Mouse (Mus musculus): ENCODE data around the gene Olfr12. TPM values are rescaled to one million over a fixed set of nuclear protein-coding genes. Genes with fewer than 3 reads are reported as not detected.

The Olfr12 gene
- total RNA-seq, 2 experiments from 2014 or later = not detected

- no peak for DNase-seq (ENCODE audit: extremely low spot score in 1 of 2, low spot score in 2 of 2)
- TF ChIP-seq CTCF (IDR thresholded peaks at IDR 0.05) = no peak
- H3K4me3 ChIP-seq = no peak overlapping the region
- intact Hi-C loops (cut with DNase I) = no loop called here
- H3K27ac ChIP-seq = no peak overlapping the region
Observed at GRCm38 (mm10) chr1:92643691-92644090, 26.1 kb downstream of the Olfr12 start.

GRCm38 (mm10) chr1:92644916-92645315, 27.3 kb downstream of the Olfr12 start:
- intact Hi-C loops (cut with DNase I) = loop anchor here (5.0 kb wide), 1 partner anchor 252 kb away; no protein-coding TSS in a partner anchor
- Histone ChIP-seq H3K4me3 (no peak overlapping the region), H3K27ac (no peak overlapping the region)
- TF ChIP-seq CTCF (IDR thresholded peaks at IDR 0.05) = no peak
- no peak for DNase-seq (ENCODE audit: extremely low spot score in 1 of 2, low spot score in 2 of 2)

GRCm38 (mm10) chr1:92646111-92646510, 28.5 kb downstream of the Olfr12 start:
- H3K27ac ChIP-seq = no peak overlapping the region
- no peak overlapping the region for H3K4me3 ChIP-seq
- DNase-seq (ENCODE audit: extremely low spot score in 1 of 2, low spot score in 2 of 2) = no peak
- intact Hi-C loops (cut with DNase I) = loop anchor here (2.0 to 5.0 kb wide), 2 partner anchors 31 to 251 kb away; no protein-coding TSS in a partner anchor
- no peak for TF ChIP-seq CTCF (IDR thresholded peaks at IDR 0.05)

DNA sequence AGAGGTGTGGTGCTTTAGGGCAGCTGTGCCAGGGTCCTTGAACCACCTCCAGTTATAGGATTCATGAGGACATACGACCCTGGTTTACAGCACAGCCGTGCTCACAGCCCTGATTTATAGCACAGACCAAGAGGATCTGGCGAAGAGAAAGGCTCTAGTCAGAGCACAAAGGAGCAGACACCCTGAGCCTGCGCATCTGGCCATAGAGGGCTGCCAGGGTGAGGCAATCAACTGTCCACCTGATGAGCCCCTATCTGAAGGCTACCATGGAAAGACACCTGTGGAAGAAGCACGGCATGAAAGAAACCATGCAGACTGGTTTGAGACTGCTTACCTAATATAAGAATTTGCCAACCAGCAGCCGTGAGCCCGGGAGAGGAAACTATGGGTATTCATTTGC, 29.0 kb downstream of the Olfr12 start:
- no peak overlapping the region for H3K27ac ChIP-seq
- no peak overlapping the region for H3K4me3 ChIP-seq
- intact Hi-C loops (cut with DNase I) = loop anchor here (2.0 to 5.0 kb wide), 2 partner anchors 32 to 251 kb away; no protein-coding TSS in a partner anchor
- TF ChIP-seq CTCF (IDR thresholded peaks at IDR 0.05) = no peak
- peak in 1 of 2 experiments; percentile 5 for DNase-seq (ENCODE audit: extremely low spot score in 1 of 2, low spot score in 2 of 2)

DNA sequence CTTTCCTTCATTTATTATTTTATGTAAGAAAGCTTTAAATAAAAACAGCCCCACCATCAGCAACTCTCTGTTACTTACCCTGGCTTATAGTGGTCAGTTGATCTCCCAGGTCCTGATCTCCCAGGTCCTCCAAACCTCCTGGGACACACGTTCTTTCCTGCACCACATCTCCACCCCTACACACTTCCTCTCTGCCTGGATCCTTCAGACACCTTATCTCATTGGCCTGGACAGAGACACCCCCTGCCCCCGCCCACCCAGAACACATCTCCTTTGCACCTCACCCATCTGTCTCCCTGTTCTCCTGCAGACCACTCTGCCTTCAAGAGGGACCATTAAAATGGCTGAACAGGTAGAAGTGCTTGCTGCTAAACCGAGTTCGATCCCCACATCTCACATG, 29.4 kb downstream of the Olfr12 start:
- TF ChIP-seq CTCF (IDR thresholded peaks at IDR 0.05) = no peak
- no peak overlapping the region for H3K27ac ChIP-seq
- no peak for DNase-seq (ENCODE audit: extremely low spot score in 1 of 2, low spot score in 2 of 2)
- intact Hi-C loops (cut with DNase I) = loop anchor here (2.0 to 5.0 kb wide), 2 partner anchors 32 to 250 kb away; no protein-coding TSS in a partner anchor
- H3K4me3 ChIP-seq = no peak overlapping the region

DNA sequence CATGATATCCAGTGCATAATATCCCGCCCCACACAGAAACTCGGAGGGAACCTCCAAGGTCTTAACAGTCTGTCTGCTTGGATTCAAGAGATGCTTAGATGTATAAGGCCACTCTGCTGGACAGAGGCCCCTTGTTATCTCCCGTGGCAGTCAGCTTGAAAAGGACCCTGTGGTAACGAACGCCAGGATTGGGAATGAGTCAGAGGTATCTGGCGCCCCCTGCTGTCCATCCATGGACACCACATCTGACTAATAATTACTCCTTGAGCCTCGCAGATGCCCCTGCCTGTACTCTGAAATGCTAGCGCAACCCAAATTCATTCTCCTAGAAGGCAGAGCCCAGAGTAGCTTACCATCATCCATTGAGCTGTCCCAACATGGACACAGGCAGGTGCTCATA, 30.2 kb downstream of the Olfr12 start:
- TF ChIP-seq CTCF (IDR thresholded peaks at IDR 0.05) = peak; percentile 86
- DNase-seq (ENCODE audit: extremely low spot score in 1 of 2, low spot score in 2 of 2) = peak; percentile 68 to 75
- intact Hi-C loops (cut with DNase I) = loop anchor here (1.0 to 5.0 kb wide), 4 partner anchors 33 to 250 kb away; no protein-coding TSS in a partner anchor
- H3K27ac ChIP-seq = no peak overlapping the region
- H3K4me3 ChIP-seq = no peak overlapping the region

DNA sequence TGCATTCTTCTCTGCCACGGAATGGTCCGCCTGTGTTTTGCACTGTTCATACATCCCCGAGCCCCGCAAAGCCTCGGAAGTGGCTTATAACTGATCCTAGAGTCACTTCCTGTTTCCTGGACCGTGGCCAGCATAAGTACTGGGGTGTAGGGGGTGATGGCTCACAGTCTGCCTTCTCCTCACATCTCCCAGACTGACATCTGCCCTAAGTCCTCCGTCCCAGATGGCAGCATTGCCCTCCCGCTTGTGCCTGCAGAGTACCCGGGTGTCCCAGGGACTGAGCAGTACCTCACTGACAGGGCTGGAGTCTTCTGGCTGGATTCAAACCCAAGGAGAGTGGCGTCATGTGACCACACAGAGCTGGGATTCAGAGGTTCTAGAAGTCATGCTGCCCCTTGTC, 30.6 kb downstream of the Olfr12 start:
- Histone ChIP-seq H3K27ac (no peak overlapping the region), H3K4me3 (no peak overlapping the region)
- no peak for DNase-seq (ENCODE audit: extremely low spot score in 1 of 2, low spot score in 2 of 2)
- no peak for TF ChIP-seq CTCF (IDR thresholded peaks at IDR 0.05)
- intact Hi-C loops (cut with DNase I) = loop anchor here (1.0 to 5.0 kb wide), 3 partner anchors 127 to 249 kb away; no protein-coding TSS in a partner anchor

GRCm38 (mm10) chr1:92648673-92649072, 31.1 kb downstream of the Olfr12 start, which contains the start of gene Otos:
Gene Otos, minus strand, starts transcription at chr1:92648841.
- Histone ChIP-seq H3K4me3 (no peak within 1 kb of the TSS), H3K27ac (no peak within 1 kb of the TSS)
- peak; percentile 74 to 78 for DNase-seq (ENCODE audit: extremely low spot score in 1 of 2, low spot score in 2 of 2)
- intact Hi-C loops (cut with DNase I) = loop anchor here (1.0 to 5.0 kb wide), 3 partner anchors 127 to 249 kb away; no protein-coding TSS in a partner anchor
- TF ChIP-seq CTCF (IDR thresholded peaks at IDR 0.05) = peak; percentile 89

- no peak for DNase-seq (ENCODE audit: extremely low spot score in 1 of 2, low spot score in 2 of 2)
- Histone ChIP-seq H3K27ac (no peak overlapping the region), H3K4me3 (no peak overlapping the region)
- TF ChIP-seq CTCF (IDR thresholded peaks at IDR 0.05) = no peak
- intact Hi-C loops (cut with DNase I) = no loop called here
Observed at GRCm38 (mm10) chr1:92651467-92651866, 33.9 kb downstream of the Olfr12 start.

DNA sequence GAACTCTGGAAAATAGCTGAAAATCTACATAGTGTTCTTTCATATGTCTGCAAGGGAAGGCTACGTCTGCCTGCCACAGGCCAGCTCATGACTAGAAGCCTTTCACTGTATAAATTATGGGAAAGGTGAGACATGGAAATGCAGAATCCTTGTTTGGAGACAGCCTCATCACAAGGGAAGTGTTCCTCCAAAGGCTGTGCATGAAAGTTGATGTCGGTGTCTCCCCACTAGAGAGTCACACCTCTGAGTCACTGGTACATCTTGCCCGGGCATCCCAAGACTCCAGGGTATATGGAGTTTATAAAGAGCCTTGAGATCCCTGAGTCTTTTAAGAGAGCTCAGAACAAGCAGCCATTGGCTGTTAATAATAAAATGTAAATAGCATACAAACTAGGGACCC, 35.6 kb downstream of the Olfr12 start:
- no peak overlapping the region for H3K4me3 ChIP-seq
- no peak overlapping the region for H3K27ac ChIP-seq
- no peak for TF ChIP-seq CTCF (IDR thresholded peaks at IDR 0.05)
- intact Hi-C loops (cut with DNase I) = no loop called here
- DNase-seq (ENCODE audit: extremely low spot score in 1 of 2, low spot score in 2 of 2) = no peak

- Histone ChIP-seq H3K27ac (no peak overlapping the region), H3K4me3 (no peak overlapping the region)
- no peak for TF ChIP-seq CTCF (IDR thresholded peaks at IDR 0.05)
- DNase-seq (ENCODE audit: extremely low spot score in 1 of 2, low spot score in 2 of 2) = no peak
- intact Hi-C loops (cut with DNase I) = no loop called here
Observed at GRCm38 (mm10) chr1:92654676-92655075, 37.1 kb downstream of the Olfr12 start.

GRCm38 (mm10) chr1:92657025-92657820, 39.6 kb downstream of the Olfr12 start:
- Histone ChIP-seq H3K27ac (no peak overlapping the region), H3K4me3 (no peak overlapping the region)
- DNase-seq (ENCODE audit: extremely low spot score in 1 of 2, low spot score in 2 of 2) = no peak
- TF ChIP-seq CTCF (IDR thresholded peaks at IDR 0.05) = no peak
- intact Hi-C loops (cut with DNase I) = no loop called here

Data from left cerebral cortex, adult 2 months (tissue).